Mouse (Mus musculus) urinary bladder, adult 18-20 months (tissue): Measurements from ENCODE around the gene Abhd5.
A peak's percentile ranks its signal among the peaks of the same experiment; 100 is the strongest.

Source experiments
- DNase-seq, 2 experiments: peaks; one replicate each; pipeline ENCODE4 v3.0.0; 2022; ENCODE audit warnings: low spot score in 2 of 2, mixed read lengths in 2 of 2

Abhd5 gene

GRCm38 (mm10) chr9:122415056-122415775, 63.8 kb downstream of the Abhd5 start:
- no peak for DNase-seq

GRCm38 (mm10) chr9:122416617-122417016, 65.2 kb downstream of the Abhd5 start:
- no peak for DNase-seq

GRCm38 (mm10) chr9:122420195-122420756, 68.9 kb downstream of the Abhd5 start:
- DNase-seq: no peak

DNA sequence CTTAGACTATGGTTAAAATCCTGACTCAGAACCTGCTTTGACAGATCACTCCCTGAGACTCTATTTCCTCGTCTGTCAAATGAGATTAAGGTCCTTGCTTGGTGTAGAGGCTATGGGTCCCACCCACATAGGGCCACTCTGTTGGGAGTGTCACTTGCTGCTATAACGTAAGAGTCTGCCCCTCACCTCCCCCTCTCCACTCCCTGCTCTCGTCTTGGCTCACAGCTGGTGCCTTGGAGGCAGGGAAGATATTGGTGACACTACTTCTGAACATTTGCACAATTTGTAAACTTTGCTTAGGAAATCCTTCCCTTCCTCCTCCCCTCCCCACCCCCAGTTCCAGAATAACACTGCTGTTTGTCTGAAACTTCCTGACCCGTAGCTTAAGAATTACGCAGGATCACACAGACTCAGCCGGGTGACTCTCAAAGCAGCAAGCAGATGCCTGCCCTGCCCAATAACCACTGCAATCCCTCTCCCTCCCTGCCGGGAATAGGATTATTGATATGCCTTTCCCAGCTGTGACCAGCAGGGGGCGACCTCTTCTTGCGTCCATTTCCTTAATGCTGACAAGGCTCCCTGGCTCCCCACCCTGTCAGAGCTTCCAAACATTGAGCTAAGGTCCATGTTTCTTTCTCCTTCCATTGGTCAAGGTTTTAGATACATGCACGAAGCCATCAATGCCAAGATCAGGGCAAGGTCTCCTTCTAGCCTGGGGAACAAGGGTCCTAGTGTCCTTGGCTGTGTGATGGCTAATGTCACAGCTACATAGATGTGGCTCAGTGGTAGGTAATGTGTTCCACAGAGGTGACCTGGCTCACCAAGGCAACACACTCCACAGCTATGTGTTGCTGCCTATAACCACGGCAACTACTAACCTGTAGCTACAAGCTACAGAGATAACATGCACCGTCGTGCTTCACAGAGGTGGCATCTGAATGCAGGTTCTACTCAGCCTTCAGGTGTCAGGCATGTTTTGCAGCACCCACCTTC, 69.7 kb downstream of the Abhd5 start:
- peak; percentile 52 to 72 for DNase-seq

GRCm38 (mm10) chr9:122421911-122422310, 70.5 kb downstream of the Abhd5 start:
- no peak for DNase-seq

- no peak for DNase-seq
These were observed 71.3 kb downstream of the Abhd5 start for GRCm38 (mm10) chr9:122422706-122423105.

- DNase-seq: no peak
These were observed 71.7 kb downstream of the Abhd5 start for GRCm38 (mm10) chr9:122423146-122423545.

DNA sequence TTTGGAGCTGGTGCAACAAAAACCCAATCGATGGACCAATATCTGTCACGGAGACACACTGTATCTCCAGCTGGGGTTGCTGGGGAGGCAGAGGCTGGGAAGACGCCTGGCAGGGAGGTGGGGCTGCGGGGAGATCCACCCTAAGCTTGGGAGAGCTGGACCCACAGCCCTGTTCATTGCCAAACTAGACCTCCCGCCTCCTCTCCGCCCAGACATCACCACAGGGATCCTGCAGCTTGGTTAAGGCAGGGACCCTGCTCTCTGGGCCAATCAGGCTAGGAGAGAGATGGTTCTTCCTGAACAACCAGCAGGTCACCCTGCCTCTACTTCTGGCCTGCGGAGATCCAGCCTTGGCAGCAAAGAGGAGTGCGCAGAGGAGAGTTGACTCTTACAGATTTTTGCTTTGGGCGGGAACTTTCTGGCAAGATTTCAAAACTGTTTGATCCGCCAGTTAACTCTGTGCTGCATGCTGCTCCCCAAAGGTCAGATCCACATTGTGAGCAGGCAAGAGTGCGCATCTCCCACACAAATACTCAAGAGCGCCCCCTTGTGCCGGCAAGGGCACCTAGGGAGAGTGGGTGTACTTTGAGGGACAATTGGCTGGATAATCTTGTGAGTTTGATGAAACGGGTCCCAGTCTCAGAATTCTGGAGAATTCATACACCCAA, 73.7 kb downstream of the Abhd5 start:
- DNase-seq: peak; percentile 42 to 63

DNA sequence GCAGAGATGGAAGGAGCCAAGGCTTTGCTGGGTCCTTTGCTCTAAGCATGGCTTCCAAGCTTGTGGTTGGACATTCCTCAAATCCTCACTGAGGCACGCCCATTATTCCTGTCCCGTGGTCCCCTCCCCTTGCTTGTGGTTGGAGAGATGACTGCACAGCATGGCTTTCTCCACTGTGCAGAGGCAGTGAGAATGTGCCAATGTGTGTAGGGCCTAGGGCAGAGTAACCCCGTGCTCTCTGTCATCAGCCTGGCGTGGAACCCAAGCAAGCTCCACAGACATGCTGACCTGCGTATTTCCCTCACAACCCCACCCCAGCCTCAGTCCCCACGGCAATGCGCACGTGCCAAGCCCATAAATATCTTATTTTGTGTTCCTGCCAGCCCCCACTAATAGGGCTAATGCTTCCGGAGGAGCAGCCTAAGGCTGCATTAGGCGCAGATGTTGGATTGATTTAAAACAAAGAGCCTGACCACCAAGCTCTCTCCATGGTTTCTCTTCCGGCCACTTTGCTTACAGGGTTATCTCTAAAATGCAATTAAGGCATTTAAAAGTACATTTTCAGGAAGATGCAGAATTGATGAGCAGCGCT, 77.7 kb downstream of the Abhd5 start:
- DNase-seq: no peak

GRCm38 (mm10) chr9:122429685-122430084, 78.3 kb downstream of the Abhd5 start:
- no peak for DNase-seq
